Mouse (Mus musculus) G1E (cell line): ENCODE results near the gene Zxdc.

Source experiments
- CTCF ChIP-seq: IDR thresholded peaks from 2 replicates; pipeline ENCODE4 v1.5.1; 2012; ENCODE audit warnings: low read depth, low read length, inconsistent platforms, mixed read lengths
- GATA1 ChIP-seq: IDR thresholded peaks from 2 replicates; pipeline ENCODE4 v1.6.1; 2012; ENCODE audit warnings: borderline replicate concordance, low read length, inconsistent platforms, mixed read lengths
- POLR2AphosphoS5 ChIP-seq: IDR thresholded peaks from 2 replicates; pipeline ENCODE4 v1.6.1; 2012; ENCODE audit warnings: low read depth, low read length, inconsistent platforms; ENCODE audit not compliant: insufficient replicate concordance

DNA sequence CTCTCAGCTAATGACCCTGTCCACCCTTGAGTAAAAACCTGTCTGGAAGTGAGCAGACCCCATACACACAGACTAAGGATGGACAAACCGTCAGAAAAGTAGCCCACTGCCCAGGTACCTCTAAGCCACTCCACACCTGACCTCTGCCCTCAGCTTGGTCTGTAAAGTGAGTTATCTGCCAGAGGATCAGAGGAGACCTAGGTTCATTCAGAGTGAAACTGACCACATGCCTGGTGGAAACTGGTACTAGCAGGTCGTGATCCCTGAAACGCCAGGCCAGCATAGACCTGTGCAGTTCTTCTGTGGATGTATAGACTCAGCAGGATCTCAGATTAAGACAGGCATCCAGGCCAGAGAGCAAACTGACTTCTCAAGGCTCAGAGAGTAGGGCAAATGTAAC lies 44.8 kb upstream of the Zxdc start:
- no peak for TF ChIP-seq GATA1
- TF ChIP-seq CTCF = no peak
- no peak for TF ChIP-seq POLR2AphosphoS5
